Mouse (Mus musculus) heart, embryonic 10.5 days (tissue): ENCODE data around the gene Fbxo21. TPM values are rescaled to one million over a fixed set of nuclear protein-coding genes. Genes with fewer than 3 reads are reported as not detected.

ENCODE experiments used
- DNase-seq: peaks from one replicate; pipeline ENCODE4 v3.0.0-alpha.2; 2017; ENCODE audit warnings: low spot score
- H3K27ac ChIP-seq: fragments of 300-500 bp; sonication (generic); 2 replicates; pipeline ENCODE4 v1.5.1; 2016; ENCODE audit warnings: mild to moderate bottlenecking
- H3K27me3 ChIP-seq: fragments of 300-500 bp; sonication (generic); 2 replicates; pipeline ENCODE4 v1.6.1; 2016; ENCODE audit warnings: mild to moderate bottlenecking; ENCODE audit not compliant: poor library complexity, insufficient read depth, severe bottlenecking
- H3K36me3 ChIP-seq: fragments of 300-500 bp; sonication (generic); 2 replicates; pipeline ENCODE4 v1.6.1; 2016; ENCODE audit warnings: mild to moderate bottlenecking, moderate library complexity
- H3K4me1 ChIP-seq: fragments of 300-500 bp; sonication (generic); 2 replicates; pipeline ENCODE4 v1.6.1; 2016; ENCODE audit warnings: mild to moderate bottlenecking
- H3K4me3 ChIP-seq: fragments of 300-500 bp; sonication (generic); 2 replicates; pipeline ENCODE4 v1.5.1; 2016; ENCODE audit warnings: mild to moderate bottlenecking, moderate library complexity
- H3K9me3 ChIP-seq: fragments of 300-500 bp; sonication (generic); 2 replicates; pipeline ENCODE4 v1.6.1; 2016; ENCODE audit warnings: mild to moderate bottlenecking, moderate library complexity
- WGBS: fragments of 180-500 bp; shearing (Covaris S2); methylation state at CpG from one replicate; pipeline ENCODE4 v1.1.7; 2016; 5-methylcytosine and 5-hydroxymethylcytosine counted together
- polyA plus RNA-seq: library from polyadenylated mRNA; unstranded; fragments of >200 nt; fragmentation: Nextera tagmentation; extraction: Ambion mirVana; gene quantifications from 2 replicates; pipeline ENCODE4 v1.2.1, GENCODE M21; 2016

The Fbxo21 gene
- polyA plus RNA-seq, 1 experiment from 2014 or later = 73.5 TPM

DNA sequence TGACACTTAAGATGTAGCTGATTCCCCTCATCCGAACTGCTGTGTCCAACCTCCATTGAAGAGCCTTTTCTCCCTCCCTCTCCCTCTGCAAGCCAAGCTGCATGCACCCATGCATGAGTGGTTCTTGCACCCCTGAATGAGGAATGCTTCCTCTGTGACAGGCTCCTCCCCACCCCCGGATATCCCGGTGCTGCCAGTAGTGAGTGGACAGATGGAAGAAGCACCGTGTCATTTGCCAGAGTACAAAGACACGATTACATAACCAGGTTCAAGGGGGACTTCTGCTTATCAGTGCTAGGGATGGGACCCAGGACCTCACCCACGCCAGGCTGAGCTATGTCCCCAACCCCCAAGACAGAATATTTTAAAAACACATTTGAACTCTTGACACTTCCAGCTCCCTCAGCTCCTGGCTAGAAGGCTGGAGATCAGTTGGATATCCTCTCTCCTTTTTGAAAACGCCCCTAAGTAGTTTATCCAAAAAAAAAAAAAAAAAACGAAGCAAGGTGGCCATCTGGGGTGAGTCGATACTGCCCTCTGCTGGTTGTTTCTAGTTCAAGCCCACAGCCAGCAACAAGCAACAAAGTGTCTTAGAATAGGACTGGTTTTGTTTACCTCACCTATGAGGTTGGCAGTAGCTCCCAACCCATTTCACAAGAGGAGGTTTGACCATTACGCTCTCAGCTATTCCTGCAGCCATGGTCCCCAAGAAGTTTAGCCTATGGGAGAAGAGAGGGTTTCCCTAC lies 20.7 kb upstream of the Fbxo21 start:
- Histone ChIP-seq H3K4me3 (no peak overlapping the region), H3K36me3 (no peaks in the 10 kb centered on the region), H3K27me3 (no peaks in the 10 kb centered on the region), H3K4me1 (peaks cover 3% of the 10 kb centered on the region; the same call in 1 of the 2 replicates), H3K9me3 (no peaks in the 10 kb centered on the region), H3K27ac (no peak overlapping the region)
- no peak for DNase-seq
- WGBS = 36% methylated on average over 10 of the region's 10 CpGs

DNA sequence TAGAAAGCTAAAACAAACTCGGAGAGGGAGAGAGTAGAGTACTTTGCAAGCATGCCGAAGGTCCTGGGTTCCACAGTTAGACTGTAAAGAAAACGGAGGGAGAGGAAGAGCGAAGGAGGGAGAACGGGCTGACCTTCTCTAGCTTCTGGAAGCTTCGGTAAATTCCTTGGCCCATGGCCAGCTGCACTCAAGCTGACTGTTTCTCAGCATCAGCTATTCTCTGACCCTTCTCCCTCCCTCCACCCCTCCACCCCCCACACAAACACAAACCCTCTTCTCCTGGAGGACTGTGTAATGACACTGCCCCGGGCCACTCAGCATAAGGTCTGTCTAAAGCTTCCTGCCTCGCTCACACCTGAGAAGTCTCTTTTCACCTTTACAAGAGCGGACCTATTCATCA lies 11.8 kb upstream of the Fbxo21 start:
- no peaks in the 10 kb centered on the region for H3K36me3 ChIP-seq
- WGBS = 39% methylated on average over 9 of the region's 9 CpGs
- H3K27me3 ChIP-seq = 0 out of 2 replicates have a peak, but pooled peaks cover 4% of the 10 kb centered on the region
- H3K4me1 ChIP-seq = peaks cover 23% of the 10 kb centered on the region
- no peak overlapping the region for H3K4me3 ChIP-seq
- H3K9me3 ChIP-seq = 0 out of 2 replicates have a peak, but pooled peaks cover 3% of the 10 kb centered on the region
- no peak for DNase-seq
- H3K27ac ChIP-seq = peak overlapping the region; percentile 56; the same call in 1 of the 2 replicates

GRCm38 (mm10) chr5:117966956-117967355 lies 9.6 kb upstream of the Fbxo21 start:
- no peaks in the 10 kb centered on the region for H3K36me3 ChIP-seq
- no peak overlapping the region for H3K4me3 ChIP-seq
- H3K27me3 ChIP-seq = 0 out of 2 replicates have a peak, but pooled peaks cover 4% of the 10 kb centered on the region
- peaks cover 26% of the 10 kb centered on the region for H3K4me1 ChIP-seq
- DNase-seq = no peak
- 76% methylated on average over 9 of the region's 9 CpGs for WGBS
- H3K9me3 ChIP-seq = 0 out of 2 replicates have a peak, but pooled peaks cover 3% of the 10 kb centered on the region
- H3K27ac ChIP-seq = no peak overlapping the region

- 54% methylated on average over 4 of the region's 4 CpGs for WGBS
- Histone ChIP-seq H3K4me3 (no peak overlapping the region), H3K27me3 (0 out of 2 replicates have a peak, but pooled peaks cover 4% of the 10 kb centered on the region), H3K36me3 (no peaks in the 10 kb centered on the region), H3K4me1 (peaks cover 26% of the 10 kb centered on the region), H3K9me3 (0 out of 2 replicates have a peak, but pooled peaks cover 3% of the 10 kb centered on the region), H3K27ac (no peak overlapping the region)
- DNase-seq = no peak
Measured at GRCm38 (mm10) chr5:117967659-117968069, 8.9 kb upstream of the Fbxo21 start.

- Histone ChIP-seq H3K27me3 (no peaks in the 10 kb centered on the region), H3K4me1 (peaks cover 14% of the 10 kb centered on the region; the same call in 1 of the 2 replicates), H3K9me3 (0 out of 2 replicates have a peak, but pooled peaks cover 3% of the 10 kb centered on the region), H3K27ac (no peak overlapping the region), H3K4me3 (no peak overlapping the region), H3K36me3 (no peaks in the 10 kb centered on the region)
- 89% methylated on average over 10 of the region's 10 CpGs for WGBS
- no peak for DNase-seq
Measured at GRCm38 (mm10) chr5:117969681-117970427, 6.7 kb upstream of the Fbxo21 start.

GRCm38 (mm10) chr5:117976263-117976656 lies 270 bp upstream of the Fbxo21 start:
- H3K27ac ChIP-seq = peak overlapping the region; percentile 97
- H3K27me3 ChIP-seq = no peaks in the 10 kb centered on the region
- H3K36me3 ChIP-seq = peaks cover 24% of the 10 kb centered on the region
- peaks cover 34% of the 10 kb centered on the region for H3K4me1 ChIP-seq
- no peak for DNase-seq
- no peaks in the 10 kb centered on the region for H3K9me3 ChIP-seq
- H3K4me3 ChIP-seq = peak overlapping the region; percentile 85
- 24% methylated on average over 19 of the region's 19 CpGs for WGBS

- Histone ChIP-seq H3K27ac (peak overlapping the region; percentile 97), H3K36me3 (peaks cover 38% of the 10 kb centered on the region), H3K9me3 (no peaks in the 10 kb centered on the region), H3K4me1 (peaks cover 33% of the 10 kb centered on the region), H3K4me3 (peak overlapping the region; percentile 85), H3K27me3 (no peaks in the 10 kb centered on the region)
- WGBS = 23% methylated on average over 30 of the region's 30 CpGs
- no peak for DNase-seq
Measured at GRCm38 (mm10) chr5:117977501-117978158, 1.1 kb downstream of the Fbxo21 start.

DNA sequence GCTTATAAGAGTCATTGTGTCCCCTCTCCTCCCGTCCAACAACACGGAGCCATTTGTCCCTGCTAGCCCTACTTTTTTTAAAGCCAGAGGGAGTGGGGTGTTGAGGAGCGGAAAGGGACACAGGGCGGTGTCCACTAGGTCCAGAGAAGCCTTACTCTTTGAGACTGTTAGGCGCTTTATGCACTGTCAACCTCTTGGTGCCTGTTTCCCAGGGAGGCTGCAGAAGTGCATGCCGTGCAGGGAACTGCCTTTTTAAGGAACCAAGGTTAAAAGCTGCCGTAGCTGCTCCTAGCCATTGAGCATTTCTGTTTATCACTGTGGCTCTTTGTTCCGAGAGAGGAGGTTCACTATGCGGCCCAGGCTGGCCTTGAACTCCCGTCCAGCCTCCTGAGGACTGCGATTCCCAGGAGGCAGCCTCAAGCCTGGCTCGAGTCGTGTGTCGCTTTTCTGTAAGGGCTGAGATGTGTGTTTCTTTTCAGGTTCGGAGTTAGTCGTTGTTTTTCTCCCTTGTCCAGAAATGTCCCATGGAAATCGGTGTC lies 1.7 kb downstream of the Fbxo21 start:
- Histone ChIP-seq H3K4me1 (peaks cover 33% of the 10 kb centered on the region), H3K4me3 (peak overlapping the region; percentile 85), H3K27ac (0 out of 2 replicates have a peak overlapping the region, but pooled peaks have one; percentile 97), H3K9me3 (no peaks in the 10 kb centered on the region), H3K27me3 (no peaks in the 10 kb centered on the region), H3K36me3 (peaks cover 44% of the 10 kb centered on the region)
- no peak for DNase-seq
- WGBS = 68% methylated on average over 17 of the region's 17 CpGs

DNA sequence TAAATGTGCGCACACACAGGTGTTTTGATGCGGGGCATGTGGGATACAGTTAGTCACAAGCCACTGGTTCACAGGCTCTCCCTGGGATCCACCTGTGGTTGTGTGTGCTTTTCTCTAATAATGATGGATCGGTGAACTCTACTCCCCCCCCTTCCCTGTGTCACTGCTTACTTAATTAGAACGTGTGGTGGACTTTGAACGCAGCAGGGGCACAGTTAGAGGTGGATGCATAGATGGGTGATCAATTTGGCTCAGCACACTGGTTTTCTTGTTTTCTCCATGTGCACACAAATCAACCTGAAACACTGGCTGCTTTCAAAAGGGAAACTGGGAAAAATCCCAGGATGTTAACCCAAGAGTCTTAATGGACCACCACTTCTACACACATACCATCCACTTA lies 2.6 kb downstream of the Fbxo21 start:
- H3K4me1 ChIP-seq = peaks cover 33% of the 10 kb centered on the region
- DNase-seq = no peak
- WGBS = 88% methylated on average over 5 of the region's 5 CpGs
- no peak overlapping the region; the same call in 1 of the 2 replicates for H3K27ac ChIP-seq
- no peak overlapping the region for H3K4me3 ChIP-seq
- no peaks in the 10 kb centered on the region for H3K27me3 ChIP-seq
- no peaks in the 10 kb centered on the region for H3K9me3 ChIP-seq
- H3K36me3 ChIP-seq = peaks cover 52% of the 10 kb centered on the region

GRCm38 (mm10) chr5:117980921-117981320 lies 4.4 kb downstream of the Fbxo21 start:
- H3K4me3 ChIP-seq = no peak overlapping the region
- H3K27ac ChIP-seq = no peak overlapping the region
- 86% methylated on average over 8 of the region's 8 CpGs for WGBS
- no peaks in the 10 kb centered on the region for H3K27me3 ChIP-seq
- peaks cover 42% of the 10 kb centered on the region for H3K4me1 ChIP-seq
- no peaks in the 10 kb centered on the region for H3K9me3 ChIP-seq
- peaks cover 70% of the 10 kb centered on the region for H3K36me3 ChIP-seq
- no peak for DNase-seq

DNA sequence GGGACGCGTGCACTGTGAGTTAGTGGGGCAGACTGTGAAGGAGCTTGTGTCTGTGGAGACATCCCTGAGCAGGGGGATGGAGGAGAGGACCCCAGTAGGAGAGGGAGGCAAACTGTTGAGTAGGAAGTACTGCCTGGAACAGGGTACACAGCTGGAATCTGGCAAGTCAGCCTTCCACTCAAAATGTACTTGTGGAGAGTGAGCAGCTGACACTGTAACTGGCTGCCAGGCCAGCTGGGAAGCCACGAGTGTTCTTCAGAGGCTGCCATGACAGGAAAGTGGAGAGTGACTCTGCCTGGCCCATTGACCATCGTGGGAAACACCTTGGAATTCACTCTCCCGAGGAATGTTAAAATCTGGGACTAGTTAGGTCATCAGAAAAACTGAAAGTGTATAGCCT lies 5.4 kb downstream of the Fbxo21 start:
- DNase-seq = no peak
- Histone ChIP-seq H3K4me3 (no peak overlapping the region), H3K27me3 (no peaks in the 10 kb centered on the region), H3K36me3 (peaks cover 80% of the 10 kb centered on the region), H3K27ac (no peak overlapping the region), H3K9me3 (no peaks in the 10 kb centered on the region), H3K4me1 (peaks cover 36% of the 10 kb centered on the region)
- WGBS = 84% methylated on average over 5 of the region's 5 CpGs

DNA sequence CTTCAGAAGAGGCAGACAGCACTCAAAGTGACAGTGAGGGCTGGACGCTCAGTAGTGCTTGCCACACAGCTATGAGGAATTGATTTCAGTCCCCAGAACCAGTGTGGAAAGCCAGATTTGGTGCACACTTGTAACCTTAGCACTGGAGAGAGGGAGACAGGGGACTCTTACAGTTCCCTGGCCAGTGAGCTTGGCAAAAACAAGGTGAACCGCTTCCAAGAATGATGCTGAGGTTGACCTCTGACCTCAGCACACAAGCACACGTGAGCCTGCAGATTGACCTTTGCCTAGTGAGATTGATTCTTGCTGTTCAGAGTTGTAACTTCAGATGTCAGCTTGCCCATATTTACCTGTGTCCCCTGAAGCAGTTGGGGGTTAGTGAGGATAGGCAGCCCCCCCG lies 9.8 kb downstream of the Fbxo21 start:
- no peaks in the 10 kb centered on the region for H3K9me3 ChIP-seq
- H3K27ac ChIP-seq = no peak overlapping the region
- no peak overlapping the region for H3K4me3 ChIP-seq
- H3K4me1 ChIP-seq = peaks cover 10% of the 10 kb centered on the region
- peaks cover 99% of the 10 kb centered on the region for H3K36me3 ChIP-seq
- DNase-seq = no peak
- WGBS = 70% methylated on average over 4 of the region's 4 CpGs
- no peaks in the 10 kb centered on the region for H3K27me3 ChIP-seq
